Mouse (Mus musculus) heart, adult 2 months (tissue): ENCODE measurements around the gene Cacybp.

ENCODE experiments used
- CTCF ChIP-seq: fragments of 200-600 bp; IDR thresholded peaks from 2 replicates; pipeline ENCODE4 v1.8.1; 2022; ENCODE audit warnings: antibody characterized with exemption, mild to moderate bottlenecking, moderate library complexity
- POLR2A ChIP-seq: fragments of 200-500 bp; IDR thresholded peaks from 2 replicates; pipeline ENCODE4 v1.6.1; 2011; ENCODE audit warnings: mild to moderate bottlenecking, low read depth, low read length, control low read depth; ENCODE audit not compliant: insufficient read depth

- peak; percentile 84 for TF ChIP-seq POLR2A
- peak; percentile 90 for TF ChIP-seq CTCF
Observed at GRCm38 (mm10) chr1:160194529-160195336, 17.9 kb downstream of the Cacybp start, which contains the start of gene Mrps14.
